Mouse (Mus musculus) myocyte (in vitro differentiated cells): Measurements from ENCODE around the gene Tex12. TPM values are rescaled to one million over a fixed set of nuclear protein-coding genes. Genes with fewer than 3 reads are reported as not detected.
A peak's percentile ranks its signal among the peaks of the same experiment; 100 is the strongest.

Source experiments
- H3K27me3 ChIP-seq: one replicate; pipeline ENCODE4 v1.6.1; 2011; ENCODE audit not compliant: control insufficient read depth, insufficient read depth, insufficient read length
- H3K36me3 ChIP-seq: one replicate; pipeline ENCODE4 v1.6.1; 2011; ENCODE audit not compliant: control insufficient read depth, insufficient read depth
- H3K4me2 ChIP-seq: one replicate; pipeline ENCODE4 v1.6.1; 2011; ENCODE audit warnings: low read depth, control low read depth
- H3K4me3 ChIP-seq: one replicate; pipeline ENCODE4 v1.5.1; 2011; ENCODE audit warnings: mild to moderate bottlenecking, control low read depth, moderate library complexity
- H3K79me2 ChIP-seq: one replicate; pipeline ENCODE4 v1.6.1; 2011; ENCODE audit not compliant: control insufficient read depth, insufficient read depth
- H3ac ChIP-seq: one replicate; pipeline ENCODE4 v1.6.1; 2011; ENCODE audit not compliant: control insufficient read depth, insufficient read length
- CEBPB ChIP-seq: IDR thresholded peaks from 2 replicates; pipeline ENCODE4 v1.6.1; 2011; ENCODE audit warnings: mild to moderate bottlenecking, moderate library complexity; ENCODE audit not compliant: poor library complexity, insufficient read depth, severe bottlenecking
- E2F4 ChIP-seq: IDR thresholded peaks from one replicate; pipeline ENCODE4 v1.6.1; 2011; ENCODE audit warnings: mild to moderate bottlenecking, control low read depth, moderate library complexity; ENCODE audit not compliant: insufficient read depth
- MAX ChIP-seq: IDR thresholded peaks from one replicate; pipeline ENCODE4 v1.6.1; 2011; ENCODE audit warnings: low read depth, mild to moderate bottlenecking, control low read depth
- MYOD1 ChIP-seq, 3 experiments: IDR thresholded peaks; one replicate each; pipeline ENCODE4 v1.6.1; 2011; ENCODE audit warnings: control low read depth in 2 of 3, low read depth in 2 of 3, mild to moderate bottlenecking in 2 of 3, moderate library complexity in 1 of 3; ENCODE audit not compliant: insufficient read length in 2 of 3, control insufficient read depth in 1 of 3
- MYOG ChIP-seq, 3 experiments: IDR thresholded peaks; one replicate each; pipeline ENCODE4 v1.6.1; 2011; ENCODE audit warnings: control low read depth in 2 of 3, low read depth in 2 of 3, mild to moderate bottlenecking in 2 of 3; ENCODE audit not compliant: insufficient read length in 2 of 3, control insufficient read depth in 1 of 3, insufficient read depth in 1 of 3
- POLR2A ChIP-seq: IDR thresholded peaks from one replicate; pipeline ENCODE4 v1.6.1; 2011; ENCODE audit warnings: low read depth, mild to moderate bottlenecking, control low read depth, moderate library complexity; ENCODE audit not compliant: insufficient read length
- POLR2AphosphoS2 ChIP-seq: IDR thresholded peaks from one replicate; pipeline ENCODE4 v1.6.1; 2011; ENCODE audit warnings: low read depth, control low read depth; ENCODE audit not compliant: insufficient read length
- REST ChIP-seq: IDR thresholded peaks from one replicate; pipeline ENCODE4 v1.6.1; 2011; ENCODE audit warnings: mild to moderate bottlenecking, control low read depth, moderate library complexity; ENCODE audit not compliant: insufficient read depth, insufficient read length
- SRF ChIP-seq: IDR thresholded peaks from one replicate; pipeline ENCODE4 v1.6.1; 2011; ENCODE audit warnings: low read depth; ENCODE audit not compliant: control insufficient read depth, insufficient read length
- TCF12 ChIP-seq: IDR thresholded peaks from one replicate; pipeline ENCODE4 v1.6.1; 2011; ENCODE audit warnings: mild to moderate bottlenecking, control low read depth; ENCODE audit not compliant: poor library complexity, insufficient read depth, severe bottlenecking
- TCF3 ChIP-seq: IDR thresholded peaks from one replicate; pipeline ENCODE4 v1.6.1; 2011; ENCODE audit warnings: low read depth, control low read depth; ENCODE audit not compliant: insufficient read length
- USF1 ChIP-seq: IDR thresholded peaks from one replicate; pipeline ENCODE4 v1.6.1; 2011; ENCODE audit warnings: low read depth, mild to moderate bottlenecking, control low read depth, moderate library complexity
- polyA plus RNA-seq: library from polyadenylated mRNA; unstranded; fragments of >200 nt; fragmentation: generic; extraction: Trizol; gene quantifications from one replicate; pipeline ENCODE4 v1.2.1, GENCODE M21; 2012; ENCODE audit warnings: missing spikeins

Gene Tex12
- polyA plus RNA-seq, 1 experiment: not detected

DNA sequence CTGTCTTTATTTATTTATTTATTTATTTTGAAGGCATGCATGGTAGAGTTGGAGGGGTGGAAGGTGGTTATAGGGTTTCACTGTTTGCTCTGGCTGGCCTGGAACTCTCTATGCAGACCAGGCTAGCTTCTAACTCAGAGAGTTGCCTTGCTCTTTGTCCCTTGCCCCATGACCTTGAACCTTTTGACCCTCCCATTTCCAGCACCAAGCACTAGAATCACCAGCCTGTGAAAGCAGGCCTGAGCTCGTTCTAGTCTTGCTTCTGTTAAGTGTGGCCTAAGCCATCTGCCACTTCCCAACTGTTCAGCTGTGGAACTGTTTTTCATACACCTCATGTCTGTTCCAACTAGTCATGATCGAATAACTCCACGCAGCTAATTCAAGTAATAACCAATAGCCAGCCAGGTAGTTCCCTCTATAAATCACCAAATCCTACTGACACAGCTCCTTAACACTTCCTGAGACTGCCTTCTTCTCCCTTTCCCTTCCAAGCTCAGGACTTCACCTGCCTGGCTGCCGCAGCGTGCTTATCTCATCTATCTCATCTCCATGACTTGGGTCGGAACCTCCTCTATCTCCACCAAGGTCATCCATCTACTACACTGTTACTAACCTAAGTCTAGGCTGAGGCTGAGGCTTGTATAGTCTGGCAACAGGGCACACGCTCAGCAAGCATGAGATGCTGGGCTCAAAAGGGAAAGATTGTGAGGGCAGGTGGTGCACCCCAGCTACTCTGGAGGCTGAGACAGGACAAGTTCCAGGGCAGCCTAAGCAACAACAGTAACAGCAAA, 41.1 kb upstream of the Tex12 start:
- TF ChIP-seq MYOD1 (IDR thresholded peaks at IDR 0.05; ENCODE audit: control insufficient read depth in 1 of 3, insufficient read length in 2 of 3, low read depth in 2 of 3): no peak
- TF ChIP-seq TCF3: no peak
- TF ChIP-seq TCF12: no peak
- TF ChIP-seq MAX: no peak
- TF ChIP-seq POLR2AphosphoS2: no peak
- TF ChIP-seq CEBPB: no peak
- TF ChIP-seq E2F4: no peak
- TF ChIP-seq REST: no peak
- TF ChIP-seq SRF: no peak
- no peak for TF ChIP-seq USF1
- TF ChIP-seq POLR2A: no peak
- Histone ChIP-seq H3K27me3 (no peaks in the 10 kb centered on the region), H3K4me3 (peak overlapping the region; percentile 85), H3K79me2 (peaks cover 39% of the 10 kb centered on the region), H3K4me2 (peak overlapping the region; percentile 94), H3ac (peak overlapping the region; percentile 86), H3K36me3 (peaks cover 47% of the 10 kb centered on the region)

DNA sequence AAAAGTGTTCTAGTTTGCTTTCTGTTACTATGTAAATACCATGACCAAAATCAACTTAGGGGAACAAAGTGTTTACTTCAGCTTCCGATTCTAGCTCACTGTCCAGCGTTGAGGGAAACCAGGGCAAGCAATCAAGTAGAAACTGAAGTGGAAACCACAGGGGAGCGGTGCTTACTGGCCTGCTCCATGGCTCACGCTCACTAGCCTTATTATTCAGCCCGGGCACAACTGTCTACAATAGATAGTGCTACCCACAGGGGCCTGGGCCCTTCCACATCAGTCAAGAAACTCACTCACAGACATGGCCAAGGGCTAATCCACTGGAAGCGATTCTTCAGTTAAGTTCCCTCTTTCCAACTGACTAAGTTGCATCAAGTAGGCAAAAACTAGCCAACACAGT, 40.4 kb upstream of the Tex12 start:
- Histone ChIP-seq H3K36me3 (peaks cover 49% of the 10 kb centered on the region), H3K79me2 (peaks cover 39% of the 10 kb centered on the region), H3K4me3 (peak overlapping the region; percentile 85), H3K4me2 (no peak overlapping the region), H3K27me3 (no peaks in the 10 kb centered on the region), H3ac (no peak overlapping the region)
- TF ChIP-seq MYOG (IDR thresholded peaks at IDR 0.05; ENCODE audit: control insufficient read depth in 1 of 3, insufficient read depth in 1 of 3, insufficient read length in 2 of 3, low read depth in 2 of 3): no peak
- no peak for TF ChIP-seq E2F4
- no peak for TF ChIP-seq MYOD1 (IDR thresholded peaks at IDR 0.05; ENCODE audit: control insufficient read depth in 1 of 3, insufficient read length in 2 of 3, low read depth in 2 of 3)
- no peak for TF ChIP-seq SRF
- no peak for TF ChIP-seq REST

DNA sequence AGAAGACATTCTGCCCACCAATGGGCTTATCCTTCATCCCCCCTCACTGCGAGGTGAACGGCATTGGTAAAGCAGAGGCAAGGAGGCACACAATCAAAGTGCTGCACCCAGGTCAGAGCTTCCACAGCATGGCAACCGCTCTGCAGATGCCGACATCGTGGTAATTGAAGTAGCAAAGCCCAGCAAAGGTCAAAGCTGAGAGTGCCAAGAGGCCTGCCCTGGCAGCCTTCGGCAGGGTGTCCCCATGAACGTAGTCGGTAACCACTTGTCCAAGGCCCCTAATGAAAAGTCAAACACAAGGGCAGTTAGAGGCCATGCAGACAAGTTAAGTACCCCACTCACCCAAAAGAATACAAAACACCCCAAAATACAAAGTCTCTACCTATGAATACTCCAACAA, 35.8 kb upstream of the Tex12 start:
- TF ChIP-seq POLR2AphosphoS2 (no peak), E2F4 (no peak), POLR2A (no peak), MYOG (IDR thresholded peaks at IDR 0.05; ENCODE audit: control insufficient read depth in 1 of 3, insufficient read depth in 1 of 3, insufficient read length in 2 of 3, low read depth in 2 of 3) (no peak), MYOD1 (IDR thresholded peaks at IDR 0.05; ENCODE audit: control insufficient read depth in 1 of 3, insufficient read length in 2 of 3, low read depth in 2 of 3) (no peak)
- H3K27me3 ChIP-seq: no peaks in the 10 kb centered on the region
- no peak overlapping the region for H3ac ChIP-seq
- peaks cover 41% of the 10 kb centered on the region for H3K36me3 ChIP-seq
- no peak overlapping the region for H3K4me3 ChIP-seq
- no peak overlapping the region for H3K4me2 ChIP-seq
- H3K79me2 ChIP-seq: peaks cover 12% of the 10 kb centered on the region

DNA sequence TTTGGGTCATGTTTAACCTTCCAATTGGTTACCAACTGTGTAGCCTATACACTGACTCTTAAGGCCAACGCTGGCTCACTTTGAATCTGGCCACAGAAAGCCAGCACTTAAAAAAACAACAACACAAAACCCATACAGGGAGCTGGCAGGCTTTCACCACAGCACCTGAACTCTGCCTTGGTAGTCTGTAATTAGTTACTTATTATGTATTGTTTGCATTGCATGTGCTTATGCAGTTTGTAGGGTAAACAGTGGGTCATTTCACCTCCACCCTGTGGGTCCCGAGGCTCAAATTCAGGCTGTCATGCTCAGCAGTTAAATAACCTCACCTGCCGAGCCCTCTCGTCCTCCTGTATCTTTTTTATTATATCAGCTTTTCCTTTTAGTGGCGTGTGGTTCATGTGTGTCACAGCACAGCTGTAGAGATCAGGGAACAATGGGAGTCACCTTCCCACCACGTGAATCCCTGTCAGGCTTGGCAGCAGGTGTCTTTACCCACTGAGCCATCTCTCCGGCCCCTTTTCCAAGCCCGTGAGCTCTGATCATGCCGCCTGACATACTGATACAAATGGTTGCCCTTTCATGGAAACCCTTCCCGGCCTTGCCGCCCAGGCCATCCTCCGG, 33.8 kb upstream of the Tex12 start:
- no peak for TF ChIP-seq MYOD1 (IDR thresholded peaks at IDR 0.05; ENCODE audit: control insufficient read depth in 1 of 3, insufficient read length in 2 of 3, low read depth in 2 of 3)
- no peak for TF ChIP-seq SRF
- TF ChIP-seq MYOG (IDR thresholded peaks at IDR 0.05; ENCODE audit: control insufficient read depth in 1 of 3, insufficient read depth in 1 of 3, insufficient read length in 2 of 3, low read depth in 2 of 3): no peak
- no peak for TF ChIP-seq POLR2A
- Histone ChIP-seq H3ac (no peak overlapping the region), H3K36me3 (peaks cover 33% of the 10 kb centered on the region), H3K4me2 (no peak overlapping the region), H3K27me3 (no peaks in the 10 kb centered on the region), H3K4me3 (no peak overlapping the region), H3K79me2 (no peaks in the 10 kb centered on the region)

DNA sequence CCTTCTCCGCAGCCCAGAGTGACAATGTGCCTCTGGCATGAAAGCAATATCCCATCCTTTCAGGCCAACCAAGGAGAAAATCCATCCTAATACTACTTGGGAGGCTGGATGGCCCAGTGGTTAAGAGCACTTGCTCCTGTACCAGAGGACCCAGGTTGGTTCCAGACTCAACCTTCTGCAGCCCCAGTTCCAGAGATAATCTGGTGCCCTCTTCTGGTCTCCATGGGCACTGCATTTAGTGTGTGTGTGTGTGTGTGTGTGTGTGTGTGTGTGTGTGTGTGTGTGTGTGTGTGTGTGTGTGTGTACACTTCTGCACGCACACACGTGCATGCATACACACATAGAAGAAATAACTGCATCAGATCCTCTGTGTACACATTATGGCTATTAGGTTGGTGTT, 32.4 kb upstream of the Tex12 start:
- Histone ChIP-seq H3ac (no peak overlapping the region), H3K27me3 (no peaks in the 10 kb centered on the region)

More for the DNA sequence above, 32.4 kb upstream of the Tex12 start:
- Histone ChIP-seq H3K4me2 (no peak overlapping the region), H3K79me2 (no peaks in the 10 kb centered on the region), H3K4me3 (no peak overlapping the region), H3K36me3 (peaks cover 27% of the 10 kb centered on the region)
- TF ChIP-seq POLR2A: no peak
- TF ChIP-seq TCF12: no peak
- TF ChIP-seq MYOD1 (IDR thresholded peaks at IDR 0.05; ENCODE audit: control insufficient read depth in 1 of 3, insufficient read length in 2 of 3, low read depth in 2 of 3): no peak
- TF ChIP-seq POLR2AphosphoS2: no peak
